Mouse (Mus musculus) MEL (cell line): Measurements from ENCODE around the gene Rrm1. TPM values are rescaled to one million over a fixed set of nuclear protein-coding genes. Genes with fewer than 3 reads are reported as not detected.

Experiments
- DNase-seq: peaks from one replicate; pipeline ENCODE4 v3.0.0; 2011; ENCODE audit warnings: low read depth, low spot score
- H3K27ac ChIP-seq: 2 replicates; pipeline ENCODE4 v1.5.1; 2012; ENCODE audit warnings: low read depth, mild to moderate bottlenecking, control low read depth, low read length, moderate library complexity; ENCODE audit not compliant: control insufficient read depth
- H3K27me3 ChIP-seq, 2 experiments: fragments of 150-350 bp in 1 of 2; sonication (generic) in 1 of 2; 2 replicates each; pipeline ENCODE4 v1.6.1; 2012; ENCODE audit warnings: low read length in 2 of 2, mild to moderate bottlenecking in 2 of 2, improper control_type of control experiment in 1 of 2, moderate library complexity in 1 of 2; ENCODE audit not compliant: insufficient read depth in 2 of 2, control insufficient read depth in 1 of 2
- H3K36me3 ChIP-seq, 2 experiments: 2 replicates each; pipeline ENCODE4 v1.6.1; 2012 to 2014; ENCODE audit warnings: low read length in 2 of 2, improper control_type of control experiment in 1 of 2, inconsistent platforms in 1 of 2, mild to moderate bottlenecking in 1 of 2; ENCODE audit not compliant: insufficient read depth in 2 of 2, control insufficient read depth in 1 of 2
- H3K4me1 ChIP-seq, 2 experiments: fragments of 150-350 bp in 1 of 2; sonication (generic) in 1 of 2; 2 replicates each; pipeline ENCODE4 v1.6.1; 2012; ENCODE audit warnings: low read length in 2 of 2, improper control_type of control experiment in 1 of 2, mild to moderate bottlenecking in 1 of 2; ENCODE audit not compliant: insufficient read depth in 2 of 2, control insufficient read depth in 1 of 2
- H3K4me3 ChIP-seq, 2 experiments: fragments of 150-350 bp in 1 of 2; sonication (generic) in 1 of 2; 2 replicates each; pipeline ENCODE4 v1.5.1; 2012; ENCODE audit warnings: low read depth in 2 of 2, low read length in 2 of 2, mild to moderate bottlenecking in 2 of 2, moderate library complexity in 2 of 2, control low read depth in 1 of 2, improper control_type of control experiment in 1 of 2; ENCODE audit not compliant: control insufficient read depth in 1 of 2, insufficient read depth in 1 of 2
- H3K79me2 ChIP-seq: 2 replicates; pipeline ENCODE4 v1.6.1; 2012; ENCODE audit warnings: mild to moderate bottlenecking, low read length, moderate library complexity; ENCODE audit not compliant: control insufficient read depth, poor library complexity, insufficient read depth
- H3K9ac ChIP-seq: 2 replicates; pipeline ENCODE4 v1.6.1; 2012; ENCODE audit warnings: low read depth, mild to moderate bottlenecking, control low read depth, low read length, moderate library complexity; ENCODE audit not compliant: control insufficient read depth, poor library complexity, severe bottlenecking
- H3K9me3 ChIP-seq: fragments of 150-350 bp; sonication (generic); replicated peaks from 2 replicates; pipeline ENCODE4 v1.6.1; 2012; ENCODE audit warnings: mild to moderate bottlenecking, low read length, improper control_type of control experiment, moderate library complexity; ENCODE audit not compliant: insufficient read depth
- BHLHE40 ChIP-seq: IDR thresholded peaks from 2 replicates; pipeline ENCODE4 v1.6.1; 2012; ENCODE audit warnings: low read depth, mild to moderate bottlenecking, inconsistent platforms, low read length, improper control_type of control experiment, borderline replicate concordance
- CTCF ChIP-seq, 3 experiments: IDR thresholded peaks in 2 of 3; conservative IDR thresholded peaks in 1 of 3; 2 replicates each; pipeline ENCODE4 v1.5.1; 2011 to 2012; ENCODE audit warnings: low read length in 3 of 3, low read depth in 2 of 3, mild to moderate bottlenecking in 2 of 3, improper control_type of control experiment in 1 of 3, inconsistent platforms in 1 of 3, mixed read lengths in 1 of 3, moderate library complexity in 1 of 3; ENCODE audit not compliant: control insufficient read depth in 1 of 3, insufficient read depth in 1 of 3, poor library complexity in 1 of 3, severe bottlenecking in 1 of 3
- E2F4 ChIP-seq: IDR thresholded peaks from 2 replicates; pipeline ENCODE4 v1.6.1; 2011; ENCODE audit warnings: low read depth, low read length, improper control_type of control experiment, borderline replicate concordance
- EP300 ChIP-seq, 2 experiments: IDR thresholded peaks; 2 replicates each; pipeline ENCODE4 v1.6.1; 2011; ENCODE audit warnings: improper control_type of control experiment in 2 of 2, low read length in 2 of 2, low read depth in 1 of 2, mild to moderate bottlenecking in 1 of 2
- ETS1 ChIP-seq: IDR thresholded peaks from 2 replicates; pipeline ENCODE4 v1.6.1; 2012; ENCODE audit warnings: low read depth, mild to moderate bottlenecking, inconsistent platforms, low read length, improper control_type of control experiment, moderate library complexity
- GATA1 ChIP-seq: IDR thresholded peaks from 2 replicates; pipeline ENCODE4 v1.6.1; 2011; ENCODE audit warnings: low read depth, low read length, improper control_type of control experiment
- NRF1 ChIP-seq: IDR thresholded peaks from 2 replicates; pipeline ENCODE4 v1.6.1; 2014; ENCODE audit warnings: low read depth, mild to moderate bottlenecking, inconsistent platforms, low read length, improper control_type of control experiment, moderate library complexity; ENCODE audit not compliant: poor library complexity, insufficient read depth, severe bottlenecking
- POLR2AphosphoS2 ChIP-seq: IDR thresholded peaks from 2 replicates; pipeline ENCODE4 v1.6.1; 2011; ENCODE audit warnings: low read length, improper control_type of control experiment
- RCOR1 ChIP-seq: IDR thresholded peaks from 2 replicates; pipeline ENCODE4 v1.6.1; 2012; ENCODE audit warnings: low read depth, mild to moderate bottlenecking, inconsistent platforms, low read length, improper control_type of control experiment
- SIN3A ChIP-seq: IDR thresholded peaks from 2 replicates; pipeline ENCODE4 v1.6.1; 2012; ENCODE audit warnings: low read length, improper control_type of control experiment, inconsistent platforms
- SMC3 ChIP-seq: IDR thresholded peaks from 2 replicates; pipeline ENCODE4 v1.6.1; 2011; ENCODE audit warnings: low read depth, low read length, improper control_type of control experiment
- ZMIZ1 ChIP-seq: IDR thresholded peaks from 2 replicates; pipeline ENCODE4 v1.6.1; 2012; ENCODE audit warnings: low read depth, mild to moderate bottlenecking, inconsistent platforms, low read length, improper control_type of control experiment, moderate library complexity
- polyA plus RNA-seq, 2 experiments: library from polyadenylated mRNA; stranded (reverse) in 1 of 2; unstranded in 1 of 2; fragments of >175 nt in 1 of 2; fragments of >200 nt in 1 of 2; gene quantifications; 2 replicates each; pipeline versions ENCODE4 v1.2.1 to v1.2.4; 2012; ENCODE audit warnings: low replicate concordance in 2 of 2, low read depth in 1 of 2; ENCODE audit not compliant: insufficient read length in 2 of 2, insufficient read depth in 1 of 2, missing spikeins in 1 of 2
- total RNA-seq: library from RNA; depleted of rRNA; stranded (reverse); fragments of 300-350 nt; gene quantifications from 2 replicates; pipeline ENCODE4 v1.2.3, GENCODE M21; 2012

The Rrm1 gene
- total and polyA plus RNA-seq, 3 experiments = 147 to 228 TPM; not detected in 1

DNA sequence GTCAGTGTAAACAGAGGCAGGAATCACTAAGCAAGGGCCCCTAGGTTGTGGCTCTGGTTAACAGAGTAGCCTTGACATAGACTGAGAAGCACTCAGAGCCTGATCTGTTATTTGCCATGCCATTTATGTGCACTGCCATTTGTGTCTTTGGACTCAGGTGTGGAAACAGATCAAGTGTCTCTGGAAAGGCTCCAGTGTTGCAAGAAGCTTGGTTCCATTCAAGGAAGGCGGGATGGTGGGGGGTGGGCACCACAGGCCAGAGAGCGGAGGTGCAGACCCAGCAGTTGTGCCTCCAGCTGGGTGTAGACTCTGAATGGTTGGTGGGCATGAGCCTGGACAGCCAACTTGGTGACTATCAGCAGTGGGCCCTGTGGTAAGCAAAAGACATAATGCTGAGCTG lies 19.5 kb upstream of the Rrm1 start:
- Histone ChIP-seq H3K79me2 (no peaks in the 10 kb centered on the region), H3K4me3 (no peak overlapping the region), H3K36me3 (peaks cover 0 to 3% of the 10 kb centered on the region in 2 experiments; a peak in 3 of 4 replicates), H3K9ac (no peak overlapping the region), H3K27me3 (no peaks in the 10 kb centered on the region), H3K27ac (no peak overlapping the region), H3K4me1 (no peaks in the 10 kb centered on the region), H3K9me3 (no peaks in the 10 kb centered on the region)
- no peak for DNase-seq
- TF ChIP-seq NRF1 = no peak

- Histone ChIP-seq H3K27me3 (no peaks in the 10 kb centered on the region), H3K9ac (no peak overlapping the region), H3K4me3 (no peak overlapping the region), H3K36me3 (no peaks in the 10 kb centered on the region; a peak in 2 of 4 replicates), H3K79me2 (no peaks in the 10 kb centered on the region), H3K9me3 (no peaks in the 10 kb centered on the region)
- DNase-seq = no peak
- TF ChIP-seq CTCF (IDR thresholded peaks at IDR 0.05 in 2 of 3, conservative IDR thresholded peaks at IDR 0.05 in 1 of 3; ENCODE audit: control insufficient read depth in 1 of 3, insufficient read depth in 1 of 3, low read depth in 2 of 3, low read length in 3 of 3, poor library complexity in 1 of 3, severe bottlenecking in 1 of 3) (0 out of 6 replicates have a peak, but pooled peaks of 1 of the 3 experiments have one; percentile 5), SMC3 (no peak)
- TF ChIP-seq, all 39 proteins: peak for 1
- H3K4me1 ChIP-seq = no peaks in the 10 kb centered on the region
- no peak overlapping the region for H3K27ac ChIP-seq
Measured at GRCm38 (mm10) chr7:102425933-102426685, 15.4 kb upstream of the Rrm1 start.

GRCm38 (mm10) chr7:102434344-102434743 lies 7.2 kb upstream of the Rrm1 start:
- Histone ChIP-seq H3K4me3 (no peak overlapping the region), H3K9ac (no peak overlapping the region), H3K27ac (peak overlapping the region; percentile 64), H3K9me3 (no peaks in the 10 kb centered on the region), H3K4me1 (peaks cover 8 to 11% of the 10 kb centered on the region in 2 experiments; a peak in 3 of 4 replicates), H3K79me2 (no peaks in the 10 kb centered on the region), H3K27me3 (no peaks in the 10 kb centered on the region), H3K36me3 (peaks cover 2 to 22% of the 10 kb centered on the region in 2 experiments)
- peak; percentile 70 for DNase-seq
- TF ChIP-seq SIN3A (0 out of 2 replicates have a peak, but pooled peaks have one; percentile 26), RCOR1 (peak; percentile 49; the same call in 1 of the 2 replicates), BHLHE40 (no peak), EP300 (IDR thresholded peaks at IDR 0.05; ENCODE audit: low read depth in 1 of 2, low read length in 2 of 2) (peak; percentile 28 to 64; a peak in 2 of 4 replicates), ETS1 (peak; percentile 31; the same call in 1 of the 2 replicates), ZMIZ1 (no peak), GATA1 (peak; percentile 74), POLR2AphosphoS2 (no peak), E2F4 (no peak)
